Mouse (Mus musculus) heart, embryonic 12.5 days (tissue): Measurements from ENCODE around the gene Herpud1. TPM values are rescaled to one million over a fixed set of nuclear protein-coding genes. Genes with fewer than 3 reads are reported as not detected.

Experiments
- ATAC-seq: fragments of 200-750 bp; cut with Nextera tagmentation; 2 replicates; pipeline ENCODE4 v1.8.0; 2017; ENCODE audit warnings: moderate TSS enrichment, moderate library complexity; ENCODE audit not compliant: insufficient number of reproducible peaks, low FRiP score
- H3K27ac ChIP-seq: fragments of 300-500 bp; sonication (generic); 2 replicates; pipeline ENCODE4 v1.5.1; 2016; ENCODE audit warnings: mild to moderate bottlenecking, moderate library complexity; ENCODE audit not compliant: poor library complexity, severe bottlenecking
- H3K27me3 ChIP-seq: fragments of 300-500 bp; sonication (generic); replicated peaks from 2 replicates; pipeline ENCODE4 v1.6.1; 2016; ENCODE audit warnings: mild to moderate bottlenecking, moderate library complexity
- H3K36me3 ChIP-seq: fragments of 300-500 bp; sonication (generic); 2 replicates; pipeline ENCODE4 v1.6.1; 2016; ENCODE audit warnings: mild to moderate bottlenecking, moderate library complexity
- H3K4me1 ChIP-seq: fragments of 300-500 bp; sonication (generic); replicated peaks from 2 replicates; pipeline ENCODE4 v1.6.1; 2016; ENCODE audit warnings: mild to moderate bottlenecking
- H3K4me2 ChIP-seq: fragments of 300-500 bp; sonication (generic); 2 replicates; pipeline ENCODE4 v1.6.1; 2016; ENCODE audit warnings: mild to moderate bottlenecking, moderate library complexity
- H3K4me3 ChIP-seq: fragments of 300-500 bp; sonication (generic); 2 replicates; pipeline ENCODE4 v1.5.1; 2016; ENCODE audit warnings: mild to moderate bottlenecking
- H3K9ac ChIP-seq: fragments of 300-500 bp; sonication (generic); 2 replicates; pipeline ENCODE4 v1.6.1; 2016; ENCODE audit warnings: mild to moderate bottlenecking, moderate library complexity
- H3K9me3 ChIP-seq: fragments of 300-500 bp; sonication (generic); replicated peaks from 2 replicates; pipeline ENCODE4 v1.6.1; 2016; ENCODE audit warnings: mild to moderate bottlenecking, moderate library complexity
- WGBS: fragments of 180-500 bp; shearing (Covaris S2); methylation state at CpG from one replicate; pipeline ENCODE4 v1.1.7; 2016; 5-methylcytosine and 5-hydroxymethylcytosine counted together
- polyA plus RNA-seq: library from polyadenylated mRNA; unstranded; fragments of >200 nt; fragmentation: Nextera tagmentation; extraction: Ambion mirVana; gene quantifications from 2 replicates; pipeline ENCODE4 v1.2.1, GENCODE M21; 2016

Gene Herpud1
- polyA plus RNA-seq, 1 experiment from 2014 or later: 73.1 TPM

GRCm38 (mm10) chr8:94376176-94376575 is 10.1 kb upstream of the Herpud1 start:
- 73% methylated on average over 3 of the region's 3 CpGs for WGBS
- ATAC-seq: no peak
- Histone ChIP-seq H3K9me3 (no peaks in the 10 kb centered on the region), H3K9ac (no peak overlapping the region), H3K27me3 (no peaks in the 10 kb centered on the region), H3K4me1 (peaks cover 15% of the 10 kb centered on the region), H3K4me3 (no peak overlapping the region), H3K4me2 (no peak overlapping the region), H3K27ac (no peak overlapping the region), H3K36me3 (no peaks in the 10 kb centered on the region)

DNA sequence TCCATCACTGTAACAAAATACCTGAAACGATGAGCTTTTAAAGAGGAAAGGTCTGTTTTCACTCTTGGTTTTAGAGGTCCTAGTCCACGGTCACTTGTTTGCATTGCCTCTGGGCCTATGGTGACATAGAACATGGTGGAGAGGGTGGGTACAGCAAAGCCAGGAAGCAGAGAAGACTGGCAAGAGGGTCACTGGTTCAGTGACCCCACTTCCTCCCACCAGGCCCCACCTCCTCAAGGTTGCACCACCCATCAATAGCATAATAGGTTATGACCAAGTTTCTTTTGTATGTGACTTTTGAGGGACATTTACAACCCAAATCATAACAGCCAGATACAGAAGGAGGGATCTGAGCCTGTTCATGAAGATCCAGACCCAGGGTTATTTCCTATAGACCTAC is 9.7 kb upstream of the Herpud1 start:
- Histone ChIP-seq H3K4me3 (no peak overlapping the region), H3K4me2 (no peak overlapping the region), H3K9ac (no peak overlapping the region), H3K36me3 (no peaks in the 10 kb centered on the region), H3K9me3 (no peaks in the 10 kb centered on the region), H3K27ac (no peak overlapping the region), H3K27me3 (no peaks in the 10 kb centered on the region), H3K4me1 (peaks cover 15% of the 10 kb centered on the region)
- WGBS: 93% methylated on average over 2 of the region's 2 CpGs
- no peak for ATAC-seq

DNA sequence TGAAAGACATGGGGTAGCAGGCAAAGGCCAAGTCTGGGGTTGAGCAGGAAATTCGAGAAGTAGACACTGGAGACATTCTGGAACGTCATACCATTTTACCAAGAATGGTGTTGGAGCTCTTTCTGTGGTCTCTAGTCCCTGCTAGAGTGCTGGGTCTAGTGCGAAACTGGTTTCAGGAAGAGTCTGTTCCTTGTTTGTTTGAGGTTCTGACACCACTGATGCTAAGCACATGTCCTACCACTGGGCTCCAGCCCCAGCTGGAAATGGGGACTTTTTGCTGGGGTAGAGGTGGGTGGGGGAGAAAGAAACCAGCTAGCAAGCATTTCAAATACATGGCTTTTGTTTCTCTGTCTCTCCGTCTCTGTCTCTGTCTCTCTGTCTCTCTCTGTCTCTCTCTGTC is 9.2 kb upstream of the Herpud1 start:
- no peak overlapping the region for H3K4me2 ChIP-seq
- H3K27me3 ChIP-seq: no peaks in the 10 kb centered on the region
- H3K36me3 ChIP-seq: no peaks in the 10 kb centered on the region
- 85% methylated on average over 4 of the region's 4 CpGs for WGBS
- H3K9ac ChIP-seq: no peak overlapping the region
- no peak overlapping the region for H3K27ac ChIP-seq
- ATAC-seq: no peak
- no peak overlapping the region for H3K4me3 ChIP-seq
- H3K9me3 ChIP-seq: no peaks in the 10 kb centered on the region
- peaks cover 15% of the 10 kb centered on the region for H3K4me1 ChIP-seq

DNA sequence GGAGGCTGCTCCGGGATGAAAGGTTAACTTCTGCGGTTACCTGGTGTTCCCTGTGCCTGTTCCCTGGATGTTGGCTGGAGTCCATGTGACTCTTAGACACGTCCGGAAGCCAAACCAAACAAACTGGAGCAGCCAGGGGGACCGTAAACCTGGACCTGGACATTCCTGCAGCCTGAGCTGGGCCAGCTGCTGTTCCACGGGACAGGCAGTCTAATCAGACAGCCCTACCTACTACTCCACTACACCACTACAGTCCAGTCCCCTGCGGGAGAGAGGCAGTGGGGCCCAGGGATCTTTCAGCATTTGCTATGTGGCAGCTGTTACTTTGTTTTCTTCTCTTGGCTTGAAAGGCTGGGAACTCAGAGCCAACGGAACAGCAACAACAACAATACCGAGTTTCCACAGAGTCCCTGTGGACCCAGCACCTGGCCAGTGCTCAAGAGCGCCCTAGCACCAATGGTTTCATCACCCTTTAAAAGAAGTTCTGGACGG is 8.5 kb upstream of the Herpud1 start:
- Histone ChIP-seq H3K4me3 (no peak overlapping the region), H3K4me2 (no peak overlapping the region), H3K36me3 (no peaks in the 10 kb centered on the region), H3K9ac (no peak overlapping the region), H3K27me3 (no peaks in the 10 kb centered on the region), H3K27ac (no peak overlapping the region), H3K9me3 (no peaks in the 10 kb centered on the region), H3K4me1 (peaks cover 15% of the 10 kb centered on the region)
- peak; percentile 3; the same call in 1 of the 2 replicates for ATAC-seq
- WGBS: 50% methylated on average over 11 of the region's 11 CpGs

DNA sequence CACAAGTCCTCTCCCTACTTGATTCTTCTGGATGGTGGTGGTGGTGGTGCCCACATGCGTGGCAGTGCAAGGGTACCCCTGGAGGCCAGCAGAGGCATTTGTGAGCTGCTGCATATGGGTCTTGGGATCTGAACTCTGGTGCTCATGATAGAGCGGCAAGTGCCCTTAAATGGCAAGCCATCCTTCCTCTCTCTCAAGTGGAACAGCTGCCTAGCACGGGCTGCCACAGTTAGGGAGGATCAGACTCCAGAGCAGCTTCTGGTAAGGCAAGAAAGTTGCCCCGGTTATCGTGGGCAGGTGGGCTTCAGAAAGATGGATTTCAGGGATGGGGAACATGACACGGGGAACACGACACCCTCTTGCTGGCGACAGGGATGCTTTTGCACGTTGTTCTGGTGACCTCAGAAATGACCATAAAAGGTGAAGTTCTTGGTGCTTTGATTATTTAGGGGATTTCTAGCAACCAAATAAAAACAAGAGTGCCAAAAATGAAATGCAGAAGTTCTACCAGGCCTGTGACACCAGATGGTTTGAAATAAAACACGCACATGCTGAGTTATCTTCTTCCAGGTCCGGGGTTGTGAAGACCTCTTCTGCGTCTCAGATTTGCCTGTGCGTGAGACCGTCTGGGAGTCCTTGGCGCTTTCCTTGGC is 7.3 kb upstream of the Herpud1 start:
- 69% methylated on average over 15 of the region's 15 CpGs for WGBS
- H3K9ac ChIP-seq: no peak overlapping the region
- H3K4me1 ChIP-seq: peaks cover 15% of the 10 kb centered on the region
- H3K36me3 ChIP-seq: no peaks in the 10 kb centered on the region
- no peaks in the 10 kb centered on the region for H3K9me3 ChIP-seq
- H3K4me2 ChIP-seq: no peak overlapping the region
- H3K4me3 ChIP-seq: no peak overlapping the region
- H3K27ac ChIP-seq: no peak overlapping the region
- no peaks in the 10 kb centered on the region for H3K27me3 ChIP-seq
- no peak for ATAC-seq

- 86% methylated on average over 9 of the region's 9 CpGs for WGBS
- Histone ChIP-seq H3K9ac (no peak overlapping the region), H3K4me3 (no peak overlapping the region), H3K9me3 (no peaks in the 10 kb centered on the region), H3K27ac (no peak overlapping the region), H3K36me3 (no peaks in the 10 kb centered on the region), H3K4me1 (peaks cover 15% of the 10 kb centered on the region), H3K4me2 (no peak overlapping the region), H3K27me3 (no peaks in the 10 kb centered on the region)
- ATAC-seq: no peak
Observed at GRCm38 (mm10) chr8:94379686-94380085, 6.6 kb upstream of the Herpud1 start.

DNA sequence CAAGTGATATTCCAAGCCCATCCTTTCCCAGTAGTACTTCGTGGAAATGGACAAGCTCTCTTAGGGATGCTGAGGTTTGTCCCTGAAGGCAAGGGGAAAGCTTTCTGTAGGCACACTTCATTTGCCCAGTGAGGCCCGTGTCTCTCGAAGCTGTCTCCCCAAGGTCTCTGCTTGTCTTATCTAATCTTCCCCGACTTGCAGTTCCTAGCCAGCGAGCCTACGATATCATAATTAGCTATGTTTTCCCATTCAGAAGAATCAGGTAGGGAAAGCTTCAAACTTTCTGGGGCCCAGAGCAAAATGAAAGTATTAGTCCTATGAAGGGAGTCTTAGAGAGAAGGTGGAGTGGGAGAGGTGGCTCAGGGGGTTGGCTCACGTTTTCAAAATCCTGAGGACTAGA is 2.1 kb upstream of the Herpud1 start:
- no peaks in the 10 kb centered on the region for H3K27me3 ChIP-seq
- H3K4me1 ChIP-seq: peaks cover 17% of the 10 kb centered on the region
- H3K4me2 ChIP-seq: no peak overlapping the region
- no peak for ATAC-seq
- peaks cover under 1% of the 10 kb centered on the region; the same call in 1 of the 2 replicates for H3K36me3 ChIP-seq
- H3K9me3 ChIP-seq: no peaks in the 10 kb centered on the region
- no peak overlapping the region for H3K4me3 ChIP-seq
- 70% methylated on average over 7 of the region's 7 CpGs for WGBS
- no peak overlapping the region for H3K27ac ChIP-seq
- no peak overlapping the region for H3K9ac ChIP-seq

- Histone ChIP-seq H3K4me3 (peak overlapping the region; percentile 92), H3K4me1 (peaks cover 17% of the 10 kb centered on the region), H3K9ac (peak overlapping the region; percentile 93), H3K36me3 (peaks cover 15% of the 10 kb centered on the region), H3K27me3 (no peaks in the 10 kb centered on the region), H3K9me3 (no peaks in the 10 kb centered on the region), H3K27ac (peak overlapping the region; percentile 77), H3K4me2 (peak overlapping the region; percentile 84)
- whole genome bisulfite sequencing: 27% methylated on average over 20 of the region's 20 CpGs
- no peak for ATAC-seq
Observed at GRCm38 (mm10) chr8:94385506-94386213, 578 bp upstream of the Herpud1 start.

DNA sequence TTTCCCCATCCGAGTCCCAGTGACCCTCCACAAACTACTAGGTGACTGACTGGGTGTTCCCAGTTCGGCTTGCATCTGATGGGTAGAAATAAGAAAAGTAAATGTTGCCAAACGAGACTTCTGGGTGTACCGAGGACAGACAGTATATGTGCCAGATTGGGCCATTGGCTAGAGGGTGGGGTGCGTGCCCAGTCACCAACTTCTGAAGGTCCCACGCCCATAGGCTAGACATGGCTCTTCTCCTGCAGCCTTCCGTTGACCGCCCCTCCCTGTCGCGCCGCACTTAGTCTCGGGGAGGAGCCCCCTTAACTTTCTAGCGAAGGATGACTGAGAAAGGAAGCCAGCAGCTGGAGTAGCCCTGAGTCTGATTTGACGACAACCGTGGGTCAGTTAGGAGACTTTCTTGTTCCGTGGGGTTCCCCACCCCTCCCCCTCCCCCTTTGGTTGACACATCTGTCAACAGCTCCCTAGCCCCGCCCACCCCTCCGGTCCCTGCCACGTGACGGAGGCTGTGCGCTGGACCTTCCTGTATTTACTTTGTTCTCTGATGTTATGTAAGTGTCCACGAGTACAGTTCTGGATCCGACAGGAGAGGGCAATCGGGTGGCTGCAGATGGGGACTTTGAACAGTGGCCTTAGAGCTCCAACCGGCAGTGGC is 918 bp downstream of the Herpud1 start:
- Histone ChIP-seq H3K4me2 (peak overlapping the region; percentile 84), H3K4me1 (peaks cover 19% of the 10 kb centered on the region), H3K9ac (peak overlapping the region; percentile 96), H3K27ac (peak overlapping the region; percentile 94), H3K9me3 (no peaks in the 10 kb centered on the region), H3K27me3 (no peaks in the 10 kb centered on the region), H3K4me3 (peak overlapping the region; percentile 92), H3K36me3 (peaks cover 30% of the 10 kb centered on the region)
- peak; percentile 84 for ATAC-seq
- under 1% methylated on average over 25 of the region's 25 CpGs for WGBS

DNA sequence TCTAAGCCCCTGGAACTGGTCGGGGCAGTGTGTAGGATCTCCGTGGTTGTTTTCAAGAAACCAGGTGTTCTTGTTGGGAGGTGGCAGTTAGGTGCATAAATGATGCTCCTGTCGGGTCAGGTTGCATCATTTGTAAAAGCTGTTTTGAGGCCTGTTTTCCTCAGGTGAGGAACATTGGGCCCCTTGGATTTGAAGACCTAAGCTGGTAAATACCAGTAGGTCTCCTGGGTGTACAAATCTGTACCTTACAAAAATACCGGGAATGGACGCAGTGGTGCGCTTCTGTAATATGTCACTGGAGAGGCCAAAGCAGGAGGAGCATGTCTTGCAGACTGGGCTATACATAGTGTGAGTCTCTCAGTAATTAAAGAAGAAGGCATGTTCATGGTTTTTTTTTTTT is 1.5 kb downstream of the Herpud1 start:
- H3K27me3 ChIP-seq: no peaks in the 10 kb centered on the region
- ATAC-seq: no peak
- peak overlapping the region; percentile 96 for H3K9ac ChIP-seq
- no peaks in the 10 kb centered on the region for H3K9me3 ChIP-seq
- peak overlapping the region; percentile 92 for H3K4me3 ChIP-seq
- peaks cover 25% of the 10 kb centered on the region for H3K4me1 ChIP-seq
- peak overlapping the region; percentile 94 for H3K27ac ChIP-seq
- peaks cover 36% of the 10 kb centered on the region for H3K36me3 ChIP-seq
- H3K4me2 ChIP-seq: peak overlapping the region; percentile 84
- 30% methylated on average over 6 of the region's 6 CpGs for WGBS

GRCm38 (mm10) chr8:94389531-94389930 is 3.3 kb downstream of the Herpud1 start:
- peaks cover 51% of the 10 kb centered on the region for H3K36me3 ChIP-seq

More at GRCm38 (mm10) chr8:94389531-94389930, 3.3 kb downstream of the Herpud1 start:
- no peaks in the 10 kb centered on the region for H3K9me3 ChIP-seq
- H3K27me3 ChIP-seq: no peaks in the 10 kb centered on the region
- no peak overlapping the region for H3K27ac ChIP-seq
- 86% methylated on average over 6 of the region's 6 CpGs for WGBS
- no peak overlapping the region for H3K4me2 ChIP-seq
- H3K4me1 ChIP-seq: peaks cover 27% of the 10 kb centered on the region
- H3K9ac ChIP-seq: no peak overlapping the region
- ATAC-seq: no peak
- H3K4me3 ChIP-seq: no peak overlapping the region
